Mouse (Mus musculus) embryonic facial prominence, embryonic 15.5 days (tissue): ENCODE results near the gene Cbfa2t3. TPM values are rescaled to one million over a fixed set of nuclear protein-coding genes. Genes with fewer than 3 reads are reported as not detected.

Experiments
- ATAC-seq: fragments of 200-750 bp; cut with Nextera tagmentation; 2 replicates; pipeline ENCODE4 v1.8.0; 2017; ENCODE audit warnings: low read depth, moderate TSS enrichment; ENCODE audit not compliant: insufficient number of reproducible peaks, low FRiP score, low TSS enrichment
- H3K27ac ChIP-seq: fragments of 300-500 bp; sonication (generic); replicated peaks from 2 replicates; pipeline ENCODE4 v1.5.1; 2015; ENCODE audit warnings: mild to moderate bottlenecking, inconsistent platforms
- H3K27me3 ChIP-seq: fragments of 300-500 bp; sonication (generic); 2 replicates; pipeline ENCODE4 v1.6.1; 2015; ENCODE audit warnings: inconsistent platforms
- H3K36me3 ChIP-seq: fragments of 300-500 bp; sonication (generic); 2 replicates; pipeline ENCODE4 v1.6.1; 2015; ENCODE audit warnings: mild to moderate bottlenecking, inconsistent platforms
- H3K4me1 ChIP-seq: fragments of 300-500 bp; sonication (generic); 2 replicates; pipeline ENCODE4 v1.6.1; 2015; ENCODE audit warnings: inconsistent platforms
- H3K4me2 ChIP-seq: fragments of 300-500 bp; sonication (generic); replicated peaks from 2 replicates; pipeline ENCODE4 v1.6.1; 2015; ENCODE audit warnings: mild to moderate bottlenecking, inconsistent platforms
- H3K4me3 ChIP-seq: fragments of 300-500 bp; sonication (generic); replicated peaks from 2 replicates; pipeline ENCODE4 v1.5.1; 2015; ENCODE audit warnings: mild to moderate bottlenecking, inconsistent platforms
- H3K9ac ChIP-seq: fragments of 300-500 bp; sonication (generic); 2 replicates; pipeline ENCODE4 v1.6.1; 2015; ENCODE audit warnings: inconsistent platforms
- H3K9me3 ChIP-seq: fragments of 300-500 bp; sonication (generic); replicated peaks from 2 replicates; pipeline ENCODE4 v1.6.1; 2016; ENCODE audit warnings: inconsistent platforms
- WGBS: fragments of 180-500 bp; shearing (Covaris S2); methylation state at CpG from one replicate; pipeline ENCODE4 v1.1.7; 2015; 5-methylcytosine and 5-hydroxymethylcytosine counted together
- polyA plus RNA-seq: library from polyadenylated mRNA; unstranded; fragments of >200 nt; fragmentation: Nextera tagmentation; extraction: Ambion mirVana; gene quantifications from 2 replicates; pipeline ENCODE4 v1.2.1, GENCODE M21; 2015

Gene Cbfa2t3
- polyA plus RNA-seq, 1 experiment from 2014 or later = 6.4 TPM

- 47% methylated on average over 15 of the region's 15 CpGs for WGBS
- no peak overlapping the region for H3K9ac ChIP-seq
- H3K4me2 ChIP-seq = no peak overlapping the region
- H3K4me1 ChIP-seq = peaks cover 35% of the 10 kb centered on the region
- H3K36me3 ChIP-seq = no peaks in the 10 kb centered on the region
- no peaks in the 10 kb centered on the region for H3K27me3 ChIP-seq
- H3K4me3 ChIP-seq = no peak overlapping the region
- no peak for ATAC-seq
- H3K9me3 ChIP-seq = no peaks in the 10 kb centered on the region
- H3K27ac ChIP-seq = no peak overlapping the region
Measured at GRCm38 (mm10) chr8:122648192-122648970, 50.5 kb downstream of the Cbfa2t3 start.

GRCm38 (mm10) chr8:122646337-122646736 is 52.6 kb downstream of the Cbfa2t3 start:
- no peaks in the 10 kb centered on the region for H3K9me3 ChIP-seq
- H3K4me2 ChIP-seq = no peak overlapping the region
- no peak overlapping the region for H3K4me3 ChIP-seq
- WGBS = 80% methylated on average over 16 of the region's 16 CpGs
- no peak overlapping the region for H3K9ac ChIP-seq
- peaks cover 33% of the 10 kb centered on the region for H3K4me1 ChIP-seq
- no peak overlapping the region for H3K27ac ChIP-seq
- no peaks in the 10 kb centered on the region for H3K36me3 ChIP-seq
- no peak for ATAC-seq
- H3K27me3 ChIP-seq = no peaks in the 10 kb centered on the region

- no peaks in the 10 kb centered on the region for H3K9me3 ChIP-seq
- ATAC-seq = no peak
- no peak overlapping the region for H3K4me3 ChIP-seq
- H3K27ac ChIP-seq = no peak overlapping the region
- H3K9ac ChIP-seq = no peak overlapping the region
- 64% methylated on average over 6 of the region's 6 CpGs for WGBS
- H3K27me3 ChIP-seq = no peaks in the 10 kb centered on the region
- peaks cover 45% of the 10 kb centered on the region for H3K4me1 ChIP-seq
- H3K4me2 ChIP-seq = no peak overlapping the region
- H3K36me3 ChIP-seq = no peaks in the 10 kb centered on the region
Measured at GRCm38 (mm10) chr8:122644175-122644954, 54.5 kb downstream of the Cbfa2t3 start.

GRCm38 (mm10) chr8:122642071-122642470 is 56.8 kb downstream of the Cbfa2t3 start:
- Histone ChIP-seq H3K36me3 (no peaks in the 10 kb centered on the region), H3K4me1 (peaks cover 47% of the 10 kb centered on the region), H3K4me3 (no peak overlapping the region), H3K4me2 (no peak overlapping the region), H3K27me3 (no peaks in the 10 kb centered on the region), H3K9ac (no peak overlapping the region), H3K9me3 (no peaks in the 10 kb centered on the region), H3K27ac (no peak overlapping the region)
- ATAC-seq = no peak
- 52% methylated on average over 9 of the region's 9 CpGs for WGBS

- no peaks in the 10 kb centered on the region for H3K27me3 ChIP-seq
- H3K4me3 ChIP-seq = no peak overlapping the region
- H3K4me2 ChIP-seq = no peak overlapping the region
- H3K9ac ChIP-seq = no peak overlapping the region
- H3K9me3 ChIP-seq = no peaks in the 10 kb centered on the region
- 52% methylated on average over 15 of the region's 15 CpGs for WGBS
- H3K4me1 ChIP-seq = peaks cover 54% of the 10 kb centered on the region
- no peak for ATAC-seq
- no peak overlapping the region for H3K27ac ChIP-seq
- H3K36me3 ChIP-seq = no peaks in the 10 kb centered on the region
Measured at GRCm38 (mm10) chr8:122641406-122641805, 57.5 kb downstream of the Cbfa2t3 start.

- no peak overlapping the region for H3K4me3 ChIP-seq
- H3K27ac ChIP-seq = no peak overlapping the region
- no peaks in the 10 kb centered on the region for H3K36me3 ChIP-seq
- peaks cover 56% of the 10 kb centered on the region for H3K4me1 ChIP-seq
- H3K4me2 ChIP-seq = no peak overlapping the region
- no peak overlapping the region for H3K9ac ChIP-seq
- H3K27me3 ChIP-seq = no peaks in the 10 kb centered on the region
- no peaks in the 10 kb centered on the region for H3K9me3 ChIP-seq
- 79% methylated on average over 4 of the region's 4 CpGs for WGBS
- no peak for ATAC-seq
Measured at GRCm38 (mm10) chr8:122640825-122641224, 58.1 kb downstream of the Cbfa2t3 start.

- Histone ChIP-seq H3K27ac (peak overlapping the region; percentile 63), H3K36me3 (no peaks in the 10 kb centered on the region), H3K4me1 (peaks cover 56% of the 10 kb centered on the region), H3K9me3 (no peaks in the 10 kb centered on the region), H3K27me3 (no peaks in the 10 kb centered on the region), H3K9ac (no peak overlapping the region), H3K4me3 (no peak overlapping the region), H3K4me2 (peak overlapping the region; percentile 11; the same call in 1 of the 2 replicates)
- 21% methylated on average over 16 of the region's 16 CpGs for WGBS
- ATAC-seq = peak; percentile 72
Measured at GRCm38 (mm10) chr8:122639521-122640248, 59.2 kb downstream of the Cbfa2t3 start.

- Histone ChIP-seq H3K4me3 (no peak overlapping the region), H3K36me3 (peaks cover 3% of the 10 kb centered on the region; the same call in 1 of the 2 replicates), H3K4me2 (no peak overlapping the region), H3K9ac (no peak overlapping the region), H3K9me3 (no peaks in the 10 kb centered on the region), H3K4me1 (peaks cover 56% of the 10 kb centered on the region), H3K27ac (no peak overlapping the region), H3K27me3 (no peaks in the 10 kb centered on the region)
- no peak for ATAC-seq
- 65% methylated on average over 16 of the region's 16 CpGs for WGBS
Measured at GRCm38 (mm10) chr8:122638601-122639000, 60.3 kb downstream of the Cbfa2t3 start.

GRCm38 (mm10) chr8:122637230-122637629 is 61.7 kb downstream of the Cbfa2t3 start:
- WGBS = 88% methylated on average over 9 of the region's 9 CpGs
- peaks cover 51% of the 10 kb centered on the region for H3K4me1 ChIP-seq
- H3K9ac ChIP-seq = no peak overlapping the region
- ATAC-seq = no peak
- H3K27me3 ChIP-seq = no peaks in the 10 kb centered on the region
- peaks cover 8% of the 10 kb centered on the region; the same call in 1 of the 2 replicates for H3K36me3 ChIP-seq
- H3K4me2 ChIP-seq = no peak overlapping the region
- H3K4me3 ChIP-seq = no peak overlapping the region
- H3K9me3 ChIP-seq = no peaks in the 10 kb centered on the region
- H3K27ac ChIP-seq = peak overlapping the region; percentile 39; the same call in 1 of the 2 replicates

- ATAC-seq = peak; percentile 41; the same call in 1 of the 2 replicates
- Histone ChIP-seq H3K4me1 (peaks cover 46% of the 10 kb centered on the region), H3K9ac (no peak overlapping the region), H3K4me2 (no peak overlapping the region), H3K4me3 (no peak overlapping the region), H3K27me3 (no peaks in the 10 kb centered on the region), H3K9me3 (no peaks in the 10 kb centered on the region), H3K36me3 (peaks cover 8% of the 10 kb centered on the region; the same call in 1 of the 2 replicates), H3K27ac (peak overlapping the region; percentile 39; the same call in 1 of the 2 replicates)
- 48% methylated on average over 9 of the region's 9 CpGs for WGBS
Measured at GRCm38 (mm10) chr8:122636803-122637175, 62.1 kb downstream of the Cbfa2t3 start.
